Mouse (Mus musculus) MEL (cell line): Measurements from ENCODE around the gene Lzts2. TPM values are rescaled to one million over a fixed set of nuclear protein-coding genes. Genes with fewer than 3 reads are reported as not detected.

ENCODE experiments used
- DNase-seq: peaks from one replicate; pipeline ENCODE4 v3.0.0; 2011; ENCODE audit warnings: low read depth, low spot score
- H3K27ac ChIP-seq: 2 replicates; pipeline ENCODE4 v1.5.1; 2012; ENCODE audit warnings: low read depth, mild to moderate bottlenecking, control low read depth, low read length, moderate library complexity; ENCODE audit not compliant: control insufficient read depth
- H3K27me3 ChIP-seq, 2 experiments: fragments of 150-350 bp in 1 of 2; sonication (generic) in 1 of 2; 2 replicates each; pipeline ENCODE4 v1.6.1; 2012; ENCODE audit warnings: low read length in 2 of 2, mild to moderate bottlenecking in 2 of 2, improper control_type of control experiment in 1 of 2, moderate library complexity in 1 of 2; ENCODE audit not compliant: insufficient read depth in 2 of 2, control insufficient read depth in 1 of 2
- H3K36me3 ChIP-seq, 2 experiments: 2 replicates each; pipeline ENCODE4 v1.6.1; 2012 to 2014; ENCODE audit warnings: low read length in 2 of 2, improper control_type of control experiment in 1 of 2, inconsistent platforms in 1 of 2, mild to moderate bottlenecking in 1 of 2; ENCODE audit not compliant: insufficient read depth in 2 of 2, control insufficient read depth in 1 of 2
- H3K4me1 ChIP-seq, 2 experiments: fragments of 150-350 bp in 1 of 2; sonication (generic) in 1 of 2; 2 replicates each; pipeline ENCODE4 v1.6.1; 2012; ENCODE audit warnings: low read length in 2 of 2, improper control_type of control experiment in 1 of 2, mild to moderate bottlenecking in 1 of 2; ENCODE audit not compliant: insufficient read depth in 2 of 2, control insufficient read depth in 1 of 2
- H3K4me3 ChIP-seq, 2 experiments: fragments of 150-350 bp in 1 of 2; sonication (generic) in 1 of 2; 2 replicates each; pipeline ENCODE4 v1.5.1; 2012; ENCODE audit warnings: low read depth in 2 of 2, low read length in 2 of 2, mild to moderate bottlenecking in 2 of 2, moderate library complexity in 2 of 2, control low read depth in 1 of 2, improper control_type of control experiment in 1 of 2; ENCODE audit not compliant: control insufficient read depth in 1 of 2, insufficient read depth in 1 of 2
- H3K79me2 ChIP-seq: 2 replicates; pipeline ENCODE4 v1.6.1; 2012; ENCODE audit warnings: mild to moderate bottlenecking, low read length, moderate library complexity; ENCODE audit not compliant: control insufficient read depth, poor library complexity, insufficient read depth
- H3K9ac ChIP-seq: 2 replicates; pipeline ENCODE4 v1.6.1; 2012; ENCODE audit warnings: low read depth, mild to moderate bottlenecking, control low read depth, low read length, moderate library complexity; ENCODE audit not compliant: control insufficient read depth, poor library complexity, severe bottlenecking
- H3K9me3 ChIP-seq: fragments of 150-350 bp; sonication (generic); replicated peaks from 2 replicates; pipeline ENCODE4 v1.6.1; 2012; ENCODE audit warnings: mild to moderate bottlenecking, low read length, improper control_type of control experiment, moderate library complexity; ENCODE audit not compliant: insufficient read depth
- CHD2 ChIP-seq: IDR thresholded peaks from 2 replicates; pipeline ENCODE4 v1.6.1; 2011; ENCODE audit warnings: low read length, improper control_type of control experiment
- CTCF ChIP-seq, 3 experiments: IDR thresholded peaks in 2 of 3; conservative IDR thresholded peaks in 1 of 3; 2 replicates each; pipeline ENCODE4 v1.5.1; 2011 to 2012; ENCODE audit warnings: low read length in 3 of 3, low read depth in 2 of 3, mild to moderate bottlenecking in 2 of 3, improper control_type of control experiment in 1 of 3, inconsistent platforms in 1 of 3, mixed read lengths in 1 of 3, moderate library complexity in 1 of 3; ENCODE audit not compliant: control insufficient read depth in 1 of 3, insufficient read depth in 1 of 3, poor library complexity in 1 of 3, severe bottlenecking in 1 of 3
- EP300 ChIP-seq, 2 experiments: IDR thresholded peaks; 2 replicates each; pipeline ENCODE4 v1.6.1; 2011; ENCODE audit warnings: improper control_type of control experiment in 2 of 2, low read length in 2 of 2, low read depth in 1 of 2, mild to moderate bottlenecking in 1 of 2
- GATA1 ChIP-seq: IDR thresholded peaks from 2 replicates; pipeline ENCODE4 v1.6.1; 2011; ENCODE audit warnings: low read depth, low read length, improper control_type of control experiment
- HCFC1 ChIP-seq: IDR thresholded peaks from 2 replicates; pipeline ENCODE4 v1.6.1; 2012; ENCODE audit warnings: low read depth, mild to moderate bottlenecking, inconsistent platforms, low read length, improper control_type of control experiment, moderate library complexity
- JUND ChIP-seq: IDR thresholded peaks from 2 replicates; pipeline ENCODE4 v1.6.1; 2011; ENCODE audit warnings: low read depth, mild to moderate bottlenecking, improper control_type of control experiment, low read length
- MAFK ChIP-seq: IDR thresholded peaks from 2 replicates; pipeline ENCODE4 v1.6.1; 2011; ENCODE audit warnings: low read depth, mild to moderate bottlenecking, low read length, improper control_type of control experiment, borderline replicate concordance
- MAX ChIP-seq: IDR thresholded peaks from 2 replicates; pipeline ENCODE4 v1.6.1; 2011; ENCODE audit warnings: low read length, improper control_type of control experiment
- MAZ ChIP-seq: IDR thresholded peaks from 2 replicates; pipeline ENCODE4 v1.6.1; 2012; ENCODE audit warnings: low read depth, mild to moderate bottlenecking, inconsistent platforms, low read length, improper control_type of control experiment
- MEF2A ChIP-seq: IDR thresholded peaks from 2 replicates; pipeline ENCODE4 v1.6.1; 2014; ENCODE audit warnings: low read depth, mild to moderate bottlenecking, inconsistent platforms, low read length, improper control_type of control experiment; ENCODE audit not compliant: poor library complexity, insufficient replicate concordance, severe bottlenecking; ENCODE audit errors: extremely low read depth
- NELFE ChIP-seq: IDR thresholded peaks from 2 replicates; pipeline ENCODE4 v1.6.1; 2011; ENCODE audit warnings: low read depth, low read length, improper control_type of control experiment
- NRF1 ChIP-seq: IDR thresholded peaks from 2 replicates; pipeline ENCODE4 v1.6.1; 2014; ENCODE audit warnings: low read depth, mild to moderate bottlenecking, inconsistent platforms, low read length, improper control_type of control experiment, moderate library complexity; ENCODE audit not compliant: poor library complexity, insufficient read depth, severe bottlenecking
- POLR2AphosphoS2 ChIP-seq: IDR thresholded peaks from 2 replicates; pipeline ENCODE4 v1.6.1; 2011; ENCODE audit warnings: low read length, improper control_type of control experiment
- SIN3A ChIP-seq: IDR thresholded peaks from 2 replicates; pipeline ENCODE4 v1.6.1; 2012; ENCODE audit warnings: low read length, improper control_type of control experiment, inconsistent platforms
- TBP ChIP-seq: IDR thresholded peaks from 2 replicates; pipeline ENCODE4 v1.8.0; 2011; ENCODE audit warnings: low read depth, low read length, improper control_type of control experiment
- TCF12 ChIP-seq: IDR thresholded peaks from 2 replicates; pipeline ENCODE4 v1.6.1; 2014; ENCODE audit warnings: low read depth, mild to moderate bottlenecking, inconsistent platforms, low read length, improper control_type of control experiment, moderate library complexity
- USF1 ChIP-seq: IDR thresholded peaks from 2 replicates; pipeline ENCODE4 v1.6.1; 2014; ENCODE audit warnings: low read depth, mild to moderate bottlenecking, inconsistent platforms, low read length, improper control_type of control experiment, moderate library complexity
- USF2 ChIP-seq, 2 experiments: IDR thresholded peaks; 2 replicates each; pipeline ENCODE4 v1.6.1; 2011 to 2012; ENCODE audit warnings: improper control_type of control experiment in 2 of 2, low read length in 2 of 2, borderline replicate concordance in 1 of 2, inconsistent platforms in 1 of 2, low read depth in 1 of 2, mild to moderate bottlenecking in 1 of 2; ENCODE audit not compliant: insufficient read depth in 1 of 2
- ZKSCAN1 ChIP-seq: IDR thresholded peaks from 2 replicates; pipeline ENCODE4 v1.6.1; 2012; ENCODE audit warnings: low read depth, mild to moderate bottlenecking, inconsistent platforms, low read length, improper control_type of control experiment, moderate library complexity
- ZMIZ1 ChIP-seq: IDR thresholded peaks from 2 replicates; pipeline ENCODE4 v1.6.1; 2012; ENCODE audit warnings: low read depth, mild to moderate bottlenecking, inconsistent platforms, low read length, improper control_type of control experiment, moderate library complexity
- ZNF384 ChIP-seq: IDR thresholded peaks from 2 replicates; pipeline ENCODE4 v1.6.1; 2012; ENCODE audit warnings: low read depth, mild to moderate bottlenecking, inconsistent platforms, low read length, improper control_type of control experiment
- polyA plus RNA-seq, 2 experiments: library from polyadenylated mRNA; stranded (reverse) in 1 of 2; unstranded in 1 of 2; fragments of >175 nt in 1 of 2; fragments of >200 nt in 1 of 2; gene quantifications; 2 replicates each; pipeline versions ENCODE4 v1.2.1 to v1.2.4; 2012; ENCODE audit warnings: low replicate concordance in 2 of 2, low read depth in 1 of 2; ENCODE audit not compliant: insufficient read length in 2 of 2, insufficient read depth in 1 of 2, missing spikeins in 1 of 2
- total RNA-seq: library from RNA; depleted of rRNA; stranded (reverse); fragments of 300-350 nt; gene quantifications from 2 replicates; pipeline ENCODE4 v1.2.3, GENCODE M21; 2012

Gene Lzts2
- total and polyA plus RNA-seq, 3 experiments, result 4.0 to 13.1 TPM; not detected in 1

DNA sequence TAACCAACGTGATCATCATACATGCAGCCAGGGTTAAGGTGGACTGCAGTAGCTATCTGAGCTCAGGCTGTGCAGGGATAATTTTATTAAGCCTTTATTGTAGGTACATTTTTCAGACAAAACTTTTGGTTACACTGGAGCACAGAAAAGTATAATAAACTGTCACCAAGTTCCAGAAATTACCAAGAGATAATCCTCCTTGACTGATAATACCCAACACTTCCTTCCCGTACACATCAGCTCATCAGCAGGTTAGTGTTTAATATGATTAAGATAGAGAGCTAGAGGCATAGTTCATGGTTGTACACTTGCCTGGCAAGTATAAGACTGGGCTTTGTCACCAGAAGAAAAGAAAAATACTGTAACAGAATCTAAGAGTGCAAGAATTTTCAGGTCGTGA lies 45.9 kb upstream of the Lzts2 start:
- Histone ChIP-seq H3K9ac (no peak overlapping the region), H3K27ac (0 out of 2 replicates have a peak overlapping the region, but pooled peaks have one; percentile 24), H3K36me3 (peaks cover 15 to 62% of the 10 kb centered on the region in 2 experiments), H3K9me3 (no peaks in the 10 kb centered on the region), H3K4me1 (peaks cover 7 to 12% of the 10 kb centered on the region in 2 experiments), H3K79me2 (no peaks in the 10 kb centered on the region), H3K27me3 (no peaks in the 10 kb centered on the region), H3K4me3 (no peak overlapping the region)
- DNase-seq, result no peak
- no peak for TF ChIP-seq USF1
- no peak for TF ChIP-seq HCFC1
- TF ChIP-seq USF2 (IDR thresholded peaks at IDR 0.05; ENCODE audit: borderline replicate concordance in 1 of 2, insufficient read depth in 1 of 2, low read depth in 1 of 2, low read length in 2 of 2), result no peak
- TF ChIP-seq GATA1, result peak; percentile 79
- TF ChIP-seq NELFE, result no peak
- TF ChIP-seq CHD2, result no peak
- TF ChIP-seq MAX, result no peak
- TF ChIP-seq MEF2A, result no peak
- TF ChIP-seq TCF12, result peak; percentile 19; the same call in 1 of the 2 replicates
- no peak for TF ChIP-seq POLR2AphosphoS2
- no peak for TF ChIP-seq TBP
- peak; percentile 68 to 69; a peak in 3 of 4 replicates for TF ChIP-seq EP300 (IDR thresholded peaks at IDR 0.05; ENCODE audit: low read depth in 1 of 2, low read length in 2 of 2)

DNA sequence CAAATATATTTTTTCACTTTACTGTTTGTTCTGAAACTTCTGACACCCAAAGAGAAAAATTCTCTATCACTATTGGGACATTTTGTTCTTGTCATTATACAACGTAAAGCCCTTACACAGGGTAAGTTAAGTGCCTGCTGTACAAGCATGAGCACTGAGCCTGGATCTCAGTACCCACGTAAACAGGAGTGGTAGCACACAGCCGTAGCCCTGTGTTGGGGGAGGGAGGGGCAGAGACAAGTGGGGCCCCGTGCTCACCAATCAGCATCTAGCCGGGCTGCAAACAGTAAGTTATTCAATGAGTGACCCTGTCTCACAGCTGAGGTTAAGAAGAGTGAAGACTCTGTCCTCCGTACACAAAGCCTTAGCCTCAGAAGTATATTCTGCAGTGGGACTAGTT lies 37.6 kb upstream of the Lzts2 start:
- peaks cover 6 to 57% of the 10 kb centered on the region in 2 experiments for H3K36me3 ChIP-seq
- no peaks in the 10 kb centered on the region for H3K79me2 ChIP-seq
- no peak overlapping the region for H3K4me3 ChIP-seq
- no peaks in the 10 kb centered on the region for H3K27me3 ChIP-seq
- no peak overlapping the region for H3K9ac ChIP-seq
- H3K27ac ChIP-seq, result no peak overlapping the region
- H3K9me3 ChIP-seq, result no peaks in the 10 kb centered on the region
- TF ChIP-seq ZNF384 (no peak), ZKSCAN1 (no peak), CHD2 (no peak), USF2 (IDR thresholded peaks at IDR 0.05; ENCODE audit: borderline replicate concordance in 1 of 2, insufficient read depth in 1 of 2, low read depth in 1 of 2, low read length in 2 of 2) (no peak), MAFK (no peak), MAZ (no peak), HCFC1 (no peak), CTCF (IDR thresholded peaks at IDR 0.05 in 2 of 3, conservative IDR thresholded peaks at IDR 0.05 in 1 of 3; ENCODE audit: control insufficient read depth in 1 of 3, insufficient read depth in 1 of 3, low read depth in 2 of 3, low read length in 3 of 3, poor library complexity in 1 of 3, severe bottlenecking in 1 of 3) (no peak), SIN3A (no peak), MEF2A (no peak), GATA1 (no peak), NRF1 (no peak), JUND (no peak), ZMIZ1 (no peak)
- DNase-seq, result no peak
- H3K4me1 ChIP-seq, result no peaks in the 10 kb centered on the region
